Mouse (Mus musculus): ENCODE measurements at regions not wholly inside any gene's neighbourhood (a gene's known extent, or its start where the extent isn't known, plus 50 kb on each side); places are given as distances from the start of the nearest gene placed in this dataset.

DNA sequence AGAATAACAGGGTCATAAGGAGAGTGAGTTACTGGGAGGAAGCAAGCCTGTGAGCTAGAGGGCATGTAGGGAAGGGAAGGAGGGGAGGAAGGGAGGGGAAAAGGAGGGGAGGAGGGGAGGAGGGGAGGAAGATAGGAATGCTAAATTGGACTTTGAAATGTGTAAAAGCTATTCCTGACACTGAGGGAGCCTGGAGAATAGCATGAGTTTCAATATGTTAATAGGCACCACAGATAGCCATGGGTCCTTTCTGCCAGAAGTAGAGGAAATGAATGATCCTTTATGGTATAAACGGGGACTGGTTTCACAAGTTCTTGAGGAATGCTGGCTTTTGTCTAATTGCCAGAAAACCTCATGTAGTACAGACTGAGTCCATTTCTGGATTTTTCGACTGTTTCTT, 420.4 kb upstream of the Irak1bp1 start:
- no peaks in the 10 kb centered on the region for H3K9me3 ChIP-seq (ENCODE audit: control insufficient read depth, low read length)
- no peak overlapping the region for H3K4me2 ChIP-seq (ENCODE audit: low read length)
- ATAC-seq (replicated peaks; ENCODE audit: low FRiP score, low TSS enrichment, low read depth) (0 out of 2 replicates have a peak, but pooled peaks have one; percentile 43), DNase-seq (ENCODE audit: low spot score) (no peak)
- H3K4me3 ChIP-seq (ENCODE audit: low read depth, low read length) = no peak overlapping the region
- no peaks in the 10 kb centered on the region for H3K27me3 ChIP-seq (replicated peaks; ENCODE audit: control insufficient read depth, insufficient read depth, low read length)
- 46% methylated on average over 2 of the region's 2 CpGs for WGBS
- no peak overlapping the region for H3K27ac ChIP-seq (ENCODE audit: low read depth)
- H3K36me3 ChIP-seq (ENCODE audit: control insufficient read depth, insufficient read depth, low read length) = no peaks in the 10 kb centered on the region
- H3K9ac ChIP-seq (ENCODE audit: low read length) = no peak overlapping the region
- no peaks in the 10 kb centered on the region; the same call in 1 of the 2 replicates for H3K4me1 ChIP-seq (replicated peaks; ENCODE audit: control insufficient read depth, insufficient read depth, low read length)
